Mouse (Mus musculus): ENCODE measurements around the gene Emc4.

Emc4 gene

DNA sequence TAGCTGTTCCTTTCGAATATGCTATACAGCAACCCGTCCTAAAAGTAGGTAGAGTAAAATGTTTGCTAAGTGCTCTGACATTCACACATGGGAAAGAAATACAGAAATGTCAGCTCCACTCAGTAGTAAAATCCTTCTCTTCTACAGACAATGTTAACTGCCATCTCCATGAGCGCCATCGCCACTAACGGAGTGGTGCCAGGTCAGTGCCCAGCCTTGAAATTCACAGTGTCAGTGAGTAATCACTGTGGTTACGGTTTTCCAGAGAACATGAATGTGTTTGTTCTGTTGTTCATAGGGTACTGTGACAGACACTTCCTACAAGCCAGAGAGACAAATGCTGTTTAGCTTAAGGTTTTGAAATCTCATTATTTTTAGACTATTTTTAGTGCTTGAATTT, 30.6 kb downstream of the Emc4 start:
- no peak for DNase-seq

DNA sequence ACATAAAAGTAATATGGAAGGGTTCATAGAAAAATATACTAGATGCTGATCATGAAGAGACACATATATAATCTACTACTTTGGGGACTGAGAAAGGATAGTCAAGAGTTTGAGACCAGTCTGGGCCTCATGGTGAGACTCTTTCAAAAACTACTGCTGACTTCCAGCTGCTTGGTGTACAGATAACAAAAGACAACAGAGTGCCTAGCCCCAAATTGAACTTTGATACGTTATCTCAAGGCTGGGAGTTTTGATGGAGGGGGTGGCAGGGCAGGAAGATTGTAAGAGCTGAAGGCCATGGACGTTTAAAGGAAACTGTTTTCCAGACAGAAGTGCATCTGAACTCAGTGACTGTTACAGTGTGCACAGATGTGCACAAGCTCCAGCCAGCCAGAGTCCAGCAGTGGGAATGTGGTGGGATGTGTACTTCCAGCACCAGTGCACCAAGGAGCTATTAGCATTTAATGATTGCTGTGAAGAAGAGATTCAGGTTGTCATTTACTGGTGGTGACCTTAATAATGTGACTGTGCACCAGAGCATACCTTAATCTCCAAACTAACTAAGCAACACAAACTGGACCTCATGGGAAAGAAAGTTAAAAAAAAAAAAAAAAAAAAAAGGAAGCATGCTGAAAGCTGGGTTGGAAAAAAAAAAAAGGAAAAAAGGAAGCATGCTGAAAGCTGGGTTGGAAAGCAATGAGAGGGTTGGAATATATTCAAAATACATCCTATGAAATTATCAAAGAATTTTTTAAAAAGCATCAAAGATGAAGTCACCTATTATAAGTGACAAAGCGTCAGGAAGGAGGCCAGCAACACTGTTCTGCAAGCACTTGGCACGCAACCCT, 35.6 kb downstream of the Emc4 start:
- no peak for DNase-seq

DNA sequence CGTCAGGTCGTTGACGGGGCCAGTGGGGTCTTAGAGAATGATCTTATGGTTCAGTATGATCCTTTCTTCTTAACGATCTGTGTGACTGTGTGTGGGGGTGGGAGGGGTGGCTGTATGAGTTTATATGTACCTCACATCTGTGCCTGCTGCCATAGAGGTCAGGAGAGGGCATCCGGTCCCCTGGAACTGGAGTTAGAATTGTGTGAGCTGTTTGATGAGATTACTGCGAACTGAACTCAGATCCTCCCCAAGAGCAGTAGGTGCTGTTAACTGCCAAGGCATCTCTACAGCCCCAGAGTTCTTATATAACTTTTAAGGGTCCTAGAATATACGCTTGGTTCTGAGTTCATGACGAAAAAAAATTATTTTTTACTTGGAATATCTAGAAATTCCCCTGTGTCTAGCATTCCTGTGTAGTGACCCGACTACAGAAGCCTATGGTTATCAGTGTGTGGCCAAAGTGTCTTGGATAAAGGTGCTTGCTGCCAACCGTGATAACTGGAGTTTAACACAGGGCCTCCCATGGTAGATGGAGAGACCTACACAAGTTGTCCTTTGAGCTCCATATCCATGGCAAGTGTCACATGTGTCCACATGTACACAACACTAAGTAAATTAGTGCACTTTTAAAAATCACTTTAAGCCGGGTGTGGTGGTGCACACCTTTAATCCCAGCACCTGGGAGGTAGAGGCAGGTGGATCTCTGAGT, 39.6 kb downstream of the Emc4 start:
- DNase-seq: no peak

DNA sequence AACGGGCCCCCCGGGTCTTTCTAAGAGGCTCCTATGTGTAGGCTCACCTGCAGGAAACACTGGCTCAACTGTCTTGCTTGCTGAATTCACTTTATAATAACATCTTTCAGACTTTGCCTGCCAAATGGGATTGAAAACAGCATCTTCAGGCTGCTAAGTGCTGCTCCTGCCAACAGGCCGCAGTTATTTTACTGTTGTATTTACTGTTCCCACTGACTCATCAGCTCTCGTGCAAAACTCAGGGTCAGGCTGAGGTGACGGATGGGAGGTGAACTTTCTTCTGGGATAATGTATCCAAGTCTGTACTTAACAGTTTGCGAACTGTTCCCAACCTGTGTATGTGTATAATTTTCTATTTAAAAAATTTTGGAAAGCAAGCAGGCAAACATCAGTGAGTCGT, 48.9 kb downstream of the Emc4 start:
- no peak for DNase-seq

DNA sequence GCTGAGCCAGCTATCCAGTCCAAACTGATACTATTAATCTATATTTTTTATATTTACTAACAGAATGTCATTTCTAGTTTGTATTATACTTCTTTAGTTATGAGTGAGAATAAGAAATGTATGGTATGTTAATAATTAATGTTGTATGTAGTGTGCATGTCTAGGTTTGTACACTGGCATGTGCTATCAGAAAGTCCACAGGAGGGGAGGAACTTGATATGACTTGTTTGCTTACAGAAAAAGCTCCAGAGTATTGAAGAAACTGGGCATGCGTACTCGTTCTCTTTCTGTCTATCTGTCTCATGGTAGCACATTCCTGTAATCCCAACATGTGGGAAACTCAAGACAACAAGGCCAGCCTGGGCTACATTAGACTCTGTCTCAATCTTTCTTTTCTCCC, 49.6 kb downstream of the Emc4 start:
- no peak for DNase-seq

DNA sequence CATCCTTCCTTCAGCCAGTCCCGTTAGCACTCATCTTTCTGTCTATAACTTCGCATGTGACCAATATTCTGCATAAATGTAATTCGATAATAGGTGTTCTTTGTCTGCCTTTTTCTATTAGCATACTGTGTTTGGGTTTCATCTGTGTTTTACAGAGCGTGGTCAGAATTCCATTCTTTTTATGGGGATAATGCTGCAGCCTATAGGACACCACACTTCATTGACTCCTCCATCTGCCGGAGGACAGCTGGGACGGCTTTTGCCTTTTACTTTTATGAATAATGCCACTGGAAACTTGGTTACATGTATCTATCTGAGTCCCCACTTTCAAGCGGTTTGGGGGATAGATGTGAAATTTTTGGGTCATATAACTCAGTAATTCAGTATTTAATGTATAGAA, 52.2 kb downstream of the Emc4 start:
- no peak for DNase-seq
